Mouse (Mus musculus): Measurements from ENCODE around the gene Palm2. TPM values are rescaled to one million over a fixed set of nuclear protein-coding genes. Genes with fewer than 3 reads are reported as not detected.

The Palm2 gene
- polyA plus RNA-seq, 1 experiment from 2014 or later: 1.4 TPM

GRCm38 (mm10) chr4:57569069-57569355, 135.0 kb downstream of the Palm2 start:
- Histone ChIP-seq H3K4me1 (ENCODE audit: control insufficient read depth, insufficient read depth, low read length) (no peaks in the 10 kb centered on the region), H3K27me3 (ENCODE audit: control insufficient read depth, insufficient read depth, low read length) (no peaks in the 10 kb centered on the region), H3K9me3 (ENCODE audit: control insufficient read depth, low read length) (no peaks in the 10 kb centered on the region), H3K4me3 (ENCODE audit: low read depth, low read length) (no peak overlapping the region), H3K4me2 (ENCODE audit: low read depth) (no peak overlapping the region), H3K36me3 (ENCODE audit: control insufficient read depth, insufficient read depth, low read length) (no peaks in the 10 kb centered on the region), H3K9ac (ENCODE audit: low read length) (no peak overlapping the region), H3K27ac (ENCODE audit: low read depth, low read length) (no peak overlapping the region)
- ATAC-seq (ENCODE audit: insufficient read depth, low FRiP score, low TSS enrichment): no peak
- DNase-seq (ENCODE audit: low spot score): no peak
- WGBS: 74% methylated on average over 4 of the region's 4 CpGs

DNA sequence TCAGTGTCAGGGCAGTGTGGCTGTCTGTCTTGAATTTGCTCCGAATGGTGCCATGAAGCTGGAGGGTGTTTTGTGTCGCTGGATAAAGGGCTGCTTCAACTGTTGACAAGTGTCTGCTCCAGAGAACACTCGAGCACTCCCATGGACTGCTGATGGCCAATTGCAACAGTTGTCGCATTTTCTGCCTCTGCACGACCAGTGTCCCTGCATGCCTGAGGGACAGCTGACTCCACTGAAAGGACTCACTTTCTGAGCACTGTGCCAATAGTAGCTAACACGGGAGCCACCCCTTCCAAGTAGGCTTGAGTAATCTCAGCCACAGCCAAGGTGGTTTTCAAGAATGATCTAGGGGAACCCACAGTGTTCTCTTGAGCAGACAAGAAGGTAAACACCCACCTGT, 135.7 kb downstream of the Palm2 start:
- Histone ChIP-seq H3K4me1 (ENCODE audit: control insufficient read depth, insufficient read depth, low read length) (no peaks in the 10 kb centered on the region), H3K27ac (ENCODE audit: low read depth, low read length) (no peak overlapping the region), H3K36me3 (ENCODE audit: control insufficient read depth, insufficient read depth, low read length) (no peaks in the 10 kb centered on the region), H3K27me3 (ENCODE audit: control insufficient read depth, insufficient read depth, low read length) (no peaks in the 10 kb centered on the region), H3K4me3 (ENCODE audit: low read depth, low read length) (no peak overlapping the region), H3K9me3 (ENCODE audit: control insufficient read depth, low read length) (no peaks in the 10 kb centered on the region), H3K4me2 (ENCODE audit: low read depth) (no peak overlapping the region), H3K9ac (ENCODE audit: low read length) (no peak overlapping the region)
- DNase-seq (ENCODE audit: low spot score) (no peak), ATAC-seq (ENCODE audit: insufficient read depth, low FRiP score, low TSS enrichment) (no peak)
- 73% methylated on average over 6 of the region's 6 CpGs for WGBS

DNA sequence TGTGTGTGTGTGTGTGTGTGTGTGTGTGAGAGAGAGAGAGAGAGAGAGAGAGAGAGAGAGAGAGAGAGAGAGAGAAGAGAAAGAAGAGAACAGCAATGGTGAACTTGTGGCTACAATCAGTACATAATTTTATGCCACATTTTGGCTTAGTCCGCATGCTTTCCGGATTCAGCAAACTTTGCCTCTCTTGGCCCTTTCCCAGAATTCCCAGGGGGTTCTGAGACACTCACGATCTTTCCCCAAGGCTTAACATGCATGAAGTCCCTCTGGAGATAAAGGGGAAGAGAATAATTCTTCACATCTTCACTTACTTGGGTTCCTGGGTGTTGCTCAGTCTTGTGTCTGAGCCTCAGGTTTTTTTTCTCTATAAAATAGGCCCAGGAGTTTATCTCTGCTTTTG, 136.2 kb downstream of the Palm2 start:
- 89% methylated on average over 3 of the region's 3 CpGs for WGBS

DNA sequence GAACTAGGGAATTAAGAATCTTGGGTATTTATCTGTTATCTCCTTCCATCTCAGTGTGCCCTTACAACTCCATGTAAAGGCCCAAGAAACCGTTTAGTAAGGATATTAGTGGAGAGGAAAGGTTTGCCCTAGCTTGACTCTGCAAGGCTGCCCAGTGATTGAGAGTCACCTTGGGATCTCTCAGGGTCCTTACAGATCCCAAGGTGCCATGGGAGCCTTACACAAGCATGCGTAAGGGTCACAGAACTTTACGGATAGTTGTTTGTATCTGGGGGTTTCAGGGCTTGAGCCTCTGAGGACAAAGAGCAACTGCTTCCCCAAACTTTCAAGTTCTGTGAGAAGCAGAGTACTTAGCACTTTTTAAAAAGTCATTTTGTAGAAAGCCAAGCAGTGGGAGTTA, 140.1 kb downstream of the Palm2 start:
- Histone ChIP-seq H3K27ac (ENCODE audit: low read depth, low read length) (no peak overlapping the region), H3K4me1 (ENCODE audit: control insufficient read depth, insufficient read depth, low read length) (no peaks in the 10 kb centered on the region), H3K27me3 (ENCODE audit: control insufficient read depth, insufficient read depth, low read length) (no peaks in the 10 kb centered on the region), H3K4me3 (ENCODE audit: low read depth, low read length) (no peak overlapping the region), H3K4me2 (ENCODE audit: low read depth) (no peak overlapping the region), H3K9ac (ENCODE audit: low read length) (no peak overlapping the region), H3K36me3 (ENCODE audit: control insufficient read depth, insufficient read depth, low read length) (no peaks in the 10 kb centered on the region), H3K9me3 (ENCODE audit: control insufficient read depth, low read length) (no peaks in the 10 kb centered on the region)
- WGBS: 86% methylated on average over 3 of the region's 3 CpGs
- no peak for DNase-seq (ENCODE audit: low spot score)
- no peak for ATAC-seq (ENCODE audit: insufficient read depth, low FRiP score, low TSS enrichment)

More for the DNA sequence above, 136.2 kb downstream of the Palm2 start:
- Histone ChIP-seq H3K4me2 (ENCODE audit: low read depth) (no peak overlapping the region), H3K4me3 (ENCODE audit: low read depth, low read length) (no peak overlapping the region), H3K9me3 (ENCODE audit: control insufficient read depth, low read length) (no peaks in the 10 kb centered on the region), H3K36me3 (ENCODE audit: control insufficient read depth, insufficient read depth, low read length) (no peaks in the 10 kb centered on the region), H3K27ac (ENCODE audit: low read depth, low read length) (no peak overlapping the region), H3K27me3 (ENCODE audit: control insufficient read depth, insufficient read depth, low read length) (no peaks in the 10 kb centered on the region), H3K4me1 (ENCODE audit: control insufficient read depth, insufficient read depth, low read length) (no peaks in the 10 kb centered on the region), H3K9ac (ENCODE audit: low read length) (no peak overlapping the region)
- DNase-seq (ENCODE audit: low spot score) (no peak), ATAC-seq (ENCODE audit: insufficient read depth, low FRiP score, low TSS enrichment) (no peak)

DNA sequence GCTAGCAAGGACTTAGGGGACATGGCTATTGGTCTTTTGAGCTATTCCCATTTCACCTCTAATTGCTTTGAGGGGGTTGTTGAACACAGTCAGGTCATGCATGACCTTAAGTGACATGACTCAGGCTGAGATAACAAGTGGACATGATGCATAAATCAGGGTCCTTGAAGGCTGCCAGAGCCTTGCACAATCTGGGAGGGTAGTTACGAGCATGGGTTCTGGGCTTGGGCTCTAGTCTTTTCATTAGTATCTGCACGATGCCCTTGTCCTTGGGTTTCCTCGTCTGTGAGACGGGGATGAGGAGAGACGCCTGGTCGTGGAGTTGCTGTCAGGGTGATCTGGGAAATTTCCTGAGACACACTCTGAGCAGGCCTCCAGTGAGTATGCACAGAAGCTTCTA, 140.6 kb downstream of the Palm2 start:
- no peak overlapping the region for H3K9ac ChIP-seq (ENCODE audit: low read length)
- H3K36me3 ChIP-seq (ENCODE audit: control insufficient read depth, insufficient read depth, low read length): no peaks in the 10 kb centered on the region
- no peak for ATAC-seq (ENCODE audit: insufficient read depth, low FRiP score, low TSS enrichment)
- H3K27ac ChIP-seq (ENCODE audit: low read depth, low read length): no peak overlapping the region
- no peaks in the 10 kb centered on the region for H3K27me3 ChIP-seq (ENCODE audit: control insufficient read depth, insufficient read depth, low read length)
- no peaks in the 10 kb centered on the region for H3K9me3 ChIP-seq (ENCODE audit: control insufficient read depth, low read length)
- DNase-seq (ENCODE audit: low spot score): no peak
- H3K4me1 ChIP-seq (ENCODE audit: control insufficient read depth, insufficient read depth, low read length): no peaks in the 10 kb centered on the region
- no peak overlapping the region for H3K4me3 ChIP-seq (ENCODE audit: low read depth, low read length)
- no peak overlapping the region for H3K4me2 ChIP-seq (ENCODE audit: low read depth)
- WGBS: 90% methylated on average over 6 of the region's 6 CpGs

DNA sequence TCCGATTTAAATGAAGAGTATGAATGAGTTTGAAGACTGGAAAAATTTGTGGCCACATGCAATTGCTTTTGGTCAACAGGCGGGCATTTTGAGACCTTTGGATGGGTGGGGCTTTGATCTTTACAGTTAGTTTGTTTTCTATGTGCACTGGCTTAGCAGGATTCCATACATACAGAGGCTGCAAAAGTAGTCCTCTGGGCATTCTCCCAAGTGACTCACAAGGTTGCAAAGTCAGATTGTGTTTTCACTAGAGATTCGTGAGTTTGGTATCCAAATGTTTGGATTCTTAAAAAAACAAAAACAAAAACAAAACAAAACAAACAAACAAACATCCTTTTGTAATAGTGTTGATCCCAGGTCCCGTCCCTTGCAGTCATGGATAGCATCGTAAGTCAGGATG, 141.6 kb downstream of the Palm2 start:
- 86% methylated on average over 5 of the region's 5 CpGs for WGBS

GRCm38 (mm10) chr4:57576095-57576494, 142.0 kb downstream of the Palm2 start:
- Histone ChIP-seq H3K27me3 (ENCODE audit: control insufficient read depth, insufficient read depth, low read length) (no peaks in the 10 kb centered on the region), H3K9me3 (ENCODE audit: control insufficient read depth, low read length) (no peaks in the 10 kb centered on the region), H3K27ac (ENCODE audit: low read depth, low read length) (no peak overlapping the region), H3K9ac (ENCODE audit: low read length) (no peak overlapping the region), H3K4me1 (ENCODE audit: control insufficient read depth, insufficient read depth, low read length) (no peaks in the 10 kb centered on the region), H3K36me3 (ENCODE audit: control insufficient read depth, insufficient read depth, low read length) (no peaks in the 10 kb centered on the region), H3K4me2 (ENCODE audit: low read depth) (no peak overlapping the region), H3K4me3 (ENCODE audit: low read depth, low read length) (no peak overlapping the region)
- DNase-seq (ENCODE audit: low spot score) (no peak), ATAC-seq (ENCODE audit: insufficient read depth, low FRiP score, low TSS enrichment) (no peak)
- 89% methylated on average over 11 of the region's 11 CpGs for WGBS

More for the DNA sequence above, 141.6 kb downstream of the Palm2 start:
- no peak for ATAC-seq (ENCODE audit: insufficient read depth, low FRiP score, low TSS enrichment)
- no peak for DNase-seq (ENCODE audit: low spot score)
- Histone ChIP-seq H3K36me3 (ENCODE audit: control insufficient read depth, insufficient read depth, low read length) (no peaks in the 10 kb centered on the region), H3K4me2 (ENCODE audit: low read depth) (no peak overlapping the region), H3K9me3 (ENCODE audit: control insufficient read depth, low read length) (no peaks in the 10 kb centered on the region), H3K4me1 (ENCODE audit: control insufficient read depth, insufficient read depth, low read length) (no peaks in the 10 kb centered on the region), H3K27ac (ENCODE audit: low read depth, low read length) (no peak overlapping the region), H3K9ac (ENCODE audit: low read length) (no peak overlapping the region), H3K27me3 (ENCODE audit: control insufficient read depth, insufficient read depth, low read length) (no peaks in the 10 kb centered on the region), H3K4me3 (ENCODE audit: low read depth, low read length) (no peak overlapping the region)

DNA sequence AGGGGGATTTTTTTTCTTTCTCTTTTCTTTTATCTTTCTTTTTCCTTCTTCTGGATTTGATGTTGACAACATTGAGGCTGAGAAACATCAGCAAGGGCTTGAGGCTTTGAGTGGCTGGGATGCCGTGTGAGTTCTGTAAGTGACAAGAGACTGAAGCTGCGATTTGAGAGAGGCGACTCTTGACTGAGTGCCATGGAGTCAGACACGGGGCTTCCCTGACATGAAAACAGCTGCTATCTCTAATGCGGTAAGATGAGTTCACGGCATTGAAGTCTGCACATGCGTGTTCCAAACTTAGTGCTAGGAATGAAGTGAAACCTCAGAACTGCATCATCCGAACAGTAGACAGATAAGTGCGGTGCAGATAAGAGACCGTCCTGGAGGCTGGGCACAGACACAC, 145.6 kb downstream of the Palm2 start:
- Histone ChIP-seq H3K4me3 (ENCODE audit: low read depth, low read length) (no peak overlapping the region), H3K4me2 (ENCODE audit: low read depth) (no peak overlapping the region), H3K9me3 (ENCODE audit: control insufficient read depth, low read length) (no peaks in the 10 kb centered on the region), H3K36me3 (ENCODE audit: control insufficient read depth, insufficient read depth, low read length) (no peaks in the 10 kb centered on the region), H3K4me1 (ENCODE audit: control insufficient read depth, insufficient read depth, low read length) (no peaks in the 10 kb centered on the region), H3K9ac (ENCODE audit: low read length) (no peak overlapping the region), H3K27ac (ENCODE audit: low read depth, low read length) (no peak overlapping the region), H3K27me3 (ENCODE audit: control insufficient read depth, insufficient read depth, low read length) (no peaks in the 10 kb centered on the region)
- 92% methylated on average over 10 of the region's 10 CpGs for WGBS
- no peak for ATAC-seq (ENCODE audit: insufficient read depth, low FRiP score, low TSS enrichment)
- DNase-seq (ENCODE audit: low spot score): no peak

DNA sequence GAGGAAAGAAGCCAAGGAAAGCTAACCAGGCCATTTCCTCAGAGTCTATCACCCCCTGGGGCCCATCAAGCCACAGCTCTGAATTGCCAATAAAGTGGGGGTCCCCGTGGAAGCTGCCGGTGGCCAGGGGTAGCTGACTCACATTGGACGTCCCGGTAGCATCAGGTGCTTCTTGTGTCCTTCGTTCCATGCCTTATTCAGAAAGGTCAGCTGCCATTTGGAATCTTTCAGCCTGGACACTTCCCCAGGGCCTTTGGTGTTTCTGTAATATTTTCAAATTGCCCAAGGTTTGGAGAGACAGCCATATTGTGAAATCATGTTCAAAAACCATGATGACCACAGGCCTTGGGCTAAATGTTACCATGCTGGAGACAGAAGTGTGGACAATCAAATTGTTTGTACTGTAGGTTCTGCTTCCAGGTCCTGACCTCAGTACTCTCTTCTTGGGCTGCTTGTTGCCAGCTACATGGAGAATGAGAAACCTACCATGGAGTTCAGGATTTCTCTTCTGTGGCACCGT, 151.3 kb downstream of the Palm2 start:
- ATAC-seq (ENCODE audit: insufficient read depth, low FRiP score, low TSS enrichment): no peak

More for the DNA sequence above, 151.3 kb downstream of the Palm2 start:
- WGBS: 79% methylated on average over 6 of the region's 6 CpGs
- H3K4me1 ChIP-seq (ENCODE audit: control insufficient read depth, insufficient read depth, low read length): no peaks in the 10 kb centered on the region
- H3K4me3 ChIP-seq (ENCODE audit: low read depth, low read length): no peak overlapping the region
- no peak for DNase-seq (ENCODE audit: low spot score)
- no peaks in the 10 kb centered on the region for H3K9me3 ChIP-seq (ENCODE audit: control insufficient read depth, low read length)
- H3K27me3 ChIP-seq (ENCODE audit: control insufficient read depth, insufficient read depth, low read length): no peaks in the 10 kb centered on the region
- H3K4me2 ChIP-seq (ENCODE audit: low read depth): no peak overlapping the region
- H3K36me3 ChIP-seq (ENCODE audit: control insufficient read depth, insufficient read depth, low read length): no peaks in the 10 kb centered on the region
- H3K9ac ChIP-seq (ENCODE audit: low read length): no peak overlapping the region
- no peak overlapping the region for H3K27ac ChIP-seq (ENCODE audit: low read depth, low read length)

Data from neural tube, embryonic 11.5 days (tissue).